Mouse (Mus musculus) bone marrow, adult 2 months (tissue): ENCODE data around the gene 1500015O10Rik. TPM values are rescaled to one million over a fixed set of nuclear protein-coding genes. Genes with fewer than 3 reads are reported as not detected.

ENCODE experiments used
- H3K27ac ChIP-seq: fragments of 200-500 bp; 2 replicates; pipeline ENCODE4 v1.5.1; 2012; ENCODE audit warnings: low read depth, mild to moderate bottlenecking, control low read depth, inconsistent platforms, low read length; ENCODE audit not compliant: control insufficient read depth, poor library complexity, insufficient read depth
- H3K4me1 ChIP-seq: fragments of 200-500 bp; 2 replicates; pipeline ENCODE4 v1.6.1; 2011; ENCODE audit warnings: low read length; ENCODE audit not compliant: control insufficient read depth, insufficient read depth
- H3K4me3 ChIP-seq: fragments of 200-500 bp; replicated peaks from 2 replicates; pipeline ENCODE3; 2011; ENCODE audit warnings: mild to moderate bottlenecking, low read depth, low read length, control low read depth; ENCODE audit not compliant: control insufficient read depth
- CTCF ChIP-seq: fragments of 200-500 bp; IDR thresholded peaks from 2 replicates; pipeline ENCODE4 v1.5.1; 2011; ENCODE audit warnings: low read length, control low read depth; ENCODE audit not compliant: control insufficient read depth, insufficient read depth
- POLR2A ChIP-seq: fragments of 200-500 bp; IDR thresholded peaks from 2 replicates; pipeline ENCODE4 v1.6.1; 2011; ENCODE audit warnings: low read depth, mild to moderate bottlenecking, control low read depth, low read length, borderline replicate concordance; ENCODE audit not compliant: control insufficient read depth
- WGBS: fragments of 180-500 bp; shearing (Covaris S2); methylation state at CpG from one replicate; pipeline ENCODE4 v1.1.7; 2018; 5-methylcytosine and 5-hydroxymethylcytosine counted together
- polyA plus RNA-seq: library from polyadenylated mRNA; stranded (reverse); fragments of >200 nt; gene quantifications from 2 replicates; pipeline ENCODE4 v1.2.4, GENCODE M21; 2011; ENCODE audit warnings: low replicate concordance; ENCODE audit not compliant: missing spikeins, insufficient read depth, insufficient read length

Gene 1500015O10Rik
- polyA plus RNA-seq, 1 experiment: 1.7 TPM

DNA sequence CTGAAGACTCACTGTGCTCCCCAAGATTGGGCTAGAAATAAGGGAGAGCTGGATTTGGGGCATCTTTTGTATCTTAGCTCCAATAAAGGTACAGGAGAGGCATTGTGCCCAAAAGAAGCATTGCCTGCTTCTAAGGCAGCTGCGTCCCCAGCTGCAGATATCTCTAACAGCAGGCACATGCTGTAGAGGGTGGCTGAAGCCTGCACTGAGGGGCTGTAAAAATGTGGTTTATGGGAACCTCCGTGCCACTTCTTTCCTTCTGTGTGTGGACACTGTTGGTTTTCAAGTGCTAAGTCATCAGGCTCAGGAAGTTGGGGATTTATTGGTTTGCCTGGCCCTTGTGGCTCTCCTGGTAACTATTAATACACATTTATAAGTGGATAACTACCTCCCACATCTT lies 11.6 kb upstream of the 1500015O10Rik start:
- Histone ChIP-seq H3K27ac (no peak overlapping the region), H3K4me1 (no peaks in the 10 kb centered on the region), H3K4me3 (no peak overlapping the region)
- WGBS: 11% methylated on average over 2 of the region's 2 CpGs
- TF ChIP-seq CTCF: no peak
- TF ChIP-seq POLR2A: no peak

DNA sequence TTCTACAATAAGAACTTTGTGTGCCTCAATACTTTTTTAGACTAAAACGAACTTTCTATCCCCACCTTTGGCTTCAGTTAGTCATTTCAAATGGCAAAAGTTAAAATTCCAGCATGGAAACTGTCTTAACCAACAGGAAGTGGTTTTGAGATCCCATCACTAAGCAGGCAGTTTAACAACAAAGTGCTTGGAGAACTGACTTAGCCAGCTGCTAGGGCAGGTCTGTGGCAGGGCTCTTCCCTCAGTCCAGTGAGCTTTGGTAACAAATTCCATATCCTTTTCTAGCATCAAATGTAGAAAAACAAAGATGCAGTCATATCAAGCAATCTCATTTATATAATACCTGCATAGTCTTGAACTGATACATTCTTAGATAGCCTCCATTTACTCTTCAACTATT lies 7.9 kb upstream of the 1500015O10Rik start:
- WGBS: 71% methylated on average over 1 of the region's 1 CpGs
- TF ChIP-seq CTCF: no peak
- no peak for TF ChIP-seq POLR2A
- no peaks in the 10 kb centered on the region for H3K4me1 ChIP-seq
- H3K4me3 ChIP-seq: no peak overlapping the region
- H3K27ac ChIP-seq: no peak overlapping the region

- TF ChIP-seq POLR2A: no peak
- TF ChIP-seq CTCF: no peak
- 79% methylated on average over 4 of the region's 4 CpGs for WGBS
Measured at GRCm38 (mm10) chr1:43732100-43732499, 1.7 kb downstream of the 1500015O10Rik start.

GRCm38 (mm10) chr1:43732657-43733056 lies 2.3 kb downstream of the 1500015O10Rik start:
- H3K4me1 ChIP-seq: no peaks in the 10 kb centered on the region
- no peak for TF ChIP-seq CTCF
- H3K4me3 ChIP-seq: no peak overlapping the region
- 82% methylated on average over 1 of the region's 1 CpGs for WGBS
- no peak overlapping the region for H3K27ac ChIP-seq

More at GRCm38 (mm10) chr1:43732100-43732499, 1.7 kb downstream of the 1500015O10Rik start:
- Histone ChIP-seq H3K4me1 (no peaks in the 10 kb centered on the region), H3K4me3 (no peak overlapping the region), H3K27ac (no peak overlapping the region)

GRCm38 (mm10) chr1:43737812-43738518 lies 7.6 kb downstream of the 1500015O10Rik start:
- no peak for TF ChIP-seq CTCF
- TF ChIP-seq POLR2A: no peak
- WGBS: 68% methylated on average over 7 of the region's 7 CpGs
- H3K4me1 ChIP-seq: no peaks in the 10 kb centered on the region
- no peak overlapping the region for H3K4me3 ChIP-seq
- no peak overlapping the region for H3K27ac ChIP-seq

- Histone ChIP-seq H3K4me3 (no peak overlapping the region), H3K27ac (no peak overlapping the region), H3K4me1 (no peaks in the 10 kb centered on the region)
- WGBS: 86% methylated on average over 10 of the region's 10 CpGs
- TF ChIP-seq POLR2A (no peak), CTCF (no peak)
Measured at GRCm38 (mm10) chr1:43738519-43738894, 8.1 kb downstream of the 1500015O10Rik start.

- 88% methylated on average over 8 of the region's 8 CpGs for WGBS
Measured at GRCm38 (mm10) chr1:43754448-43755312, 24.3 kb downstream of the 1500015O10Rik start.

GRCm38 (mm10) chr1:43760085-43760484 lies 29.7 kb downstream of the 1500015O10Rik start:
- Histone ChIP-seq H3K4me3 (no peak overlapping the region), H3K4me1 (no peaks in the 10 kb centered on the region), H3K27ac (no peak overlapping the region)
- TF ChIP-seq POLR2A: no peak
- TF ChIP-seq CTCF: no peak

More at GRCm38 (mm10) chr1:43754448-43755312, 24.3 kb downstream of the 1500015O10Rik start:
- no peak for TF ChIP-seq CTCF
- TF ChIP-seq POLR2A: no peak
- Histone ChIP-seq H3K4me3 (no peak overlapping the region), H3K4me1 (no peaks in the 10 kb centered on the region), H3K27ac (no peak overlapping the region)
